Mouse (Mus musculus): ENCODE measurements around the gene Metap1d. TPM values are rescaled to one million over a fixed set of nuclear protein-coding genes. Genes with fewer than 3 reads are reported as not detected.

Metap1d gene
- total and polyA plus RNA-seq, 2 experiments, result 28.0 to 35.0 TPM

DNA sequence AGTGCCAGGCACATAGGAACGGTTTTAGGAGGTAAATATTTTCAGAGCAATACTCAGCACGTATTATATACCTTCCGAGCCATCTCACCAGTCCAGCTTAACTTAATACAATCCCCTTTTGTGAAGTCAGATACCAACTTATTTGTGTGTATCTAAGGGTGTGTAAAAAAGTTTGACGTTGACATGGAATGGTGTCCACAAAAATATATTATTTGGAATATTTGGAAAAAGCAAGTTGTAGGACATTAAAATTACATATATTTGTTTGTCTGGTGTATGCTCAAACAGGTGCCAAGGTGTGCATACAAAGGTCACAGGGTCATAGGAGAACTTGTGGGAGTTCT lies 813 bp downstream of the Metap1d start:
- 24% methylated on average over 4 of the region's 4 CpGs for WGBS
- DNase-seq (ENCODE audit: extremely low read depth, low read depth, low spot score), result no peak
- Histone ChIP-seq H3K9ac (ENCODE audit: low read depth, low read length) (no peak overlapping the region), H3K4me3 (ENCODE audit: insufficient read depth, low read depth, low read length) (no peak overlapping the region), H3K36me3 (ENCODE audit: control insufficient read depth, insufficient read depth, low read length) (no peaks in the 10 kb centered on the region), H3K27ac (replicated peaks; ENCODE audit: insufficient read depth, low read depth, low read length) (no peak overlapping the region), H3K4me1 (ENCODE audit: control insufficient read depth, insufficient read depth, low read length) (no peaks in the 10 kb centered on the region), H3K79me2 (ENCODE audit: control insufficient read depth, insufficient read depth, low read length) (no peaks in the 10 kb centered on the region; the same call in 1 of the 2 replicates), H3K27me3 (ENCODE audit: control insufficient read depth, insufficient read depth, low read length) (no peaks in the 10 kb centered on the region)
- TF ChIP-seq CTCF (IDR thresholded peaks at IDR 0.05; ENCODE audit: low read depth, low read length) (no peak), POLR2A (IDR thresholded peaks at IDR 0.05; ENCODE audit: extremely low read depth, insufficient read depth, low read length) (no peak)

DNA sequence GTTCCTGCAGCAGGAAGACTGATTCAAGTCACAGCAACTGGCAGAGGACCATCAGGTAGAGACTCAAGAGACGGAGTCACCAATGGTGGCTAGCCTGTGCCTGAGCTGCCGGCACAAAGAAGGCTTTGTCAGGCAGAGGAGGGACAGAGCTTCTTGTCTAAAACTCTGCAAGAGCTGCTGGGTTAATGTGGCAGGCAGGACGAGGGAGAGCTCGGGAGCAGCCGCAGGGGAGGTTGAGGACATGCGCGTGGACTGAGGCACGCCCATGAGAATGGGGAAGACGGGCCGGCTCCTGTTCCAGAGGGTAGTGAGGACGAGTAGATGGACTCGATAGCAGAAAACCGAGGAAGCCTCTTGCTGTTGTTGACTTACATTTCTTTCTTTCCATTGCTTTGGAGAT lies 5.5 kb downstream of the Metap1d start:
- Histone ChIP-seq H3K4me3 (ENCODE audit: insufficient read depth, low read depth, low read length) (no peak overlapping the region), H3K27ac (replicated peaks; ENCODE audit: insufficient read depth, low read depth, low read length) (no peak overlapping the region), H3K79me2 (ENCODE audit: control insufficient read depth, insufficient read depth, low read length) (peaks cover 7% of the 10 kb centered on the region; the same call in 1 of the 2 replicates), H3K27me3 (ENCODE audit: control insufficient read depth, insufficient read depth, low read length) (no peaks in the 10 kb centered on the region), H3K4me1 (ENCODE audit: control insufficient read depth, insufficient read depth, low read length) (no peaks in the 10 kb centered on the region), H3K9ac (ENCODE audit: low read depth, low read length) (no peak overlapping the region), H3K36me3 (ENCODE audit: control insufficient read depth, insufficient read depth, low read length) (no peaks in the 10 kb centered on the region)
- 90% methylated on average over 13 of the region's 13 CpGs for WGBS
- no peak for DNase-seq (ENCODE audit: extremely low read depth, low read depth, low spot score)
- TF ChIP-seq CTCF (IDR thresholded peaks at IDR 0.05; ENCODE audit: low read depth, low read length), result no peak

DNA sequence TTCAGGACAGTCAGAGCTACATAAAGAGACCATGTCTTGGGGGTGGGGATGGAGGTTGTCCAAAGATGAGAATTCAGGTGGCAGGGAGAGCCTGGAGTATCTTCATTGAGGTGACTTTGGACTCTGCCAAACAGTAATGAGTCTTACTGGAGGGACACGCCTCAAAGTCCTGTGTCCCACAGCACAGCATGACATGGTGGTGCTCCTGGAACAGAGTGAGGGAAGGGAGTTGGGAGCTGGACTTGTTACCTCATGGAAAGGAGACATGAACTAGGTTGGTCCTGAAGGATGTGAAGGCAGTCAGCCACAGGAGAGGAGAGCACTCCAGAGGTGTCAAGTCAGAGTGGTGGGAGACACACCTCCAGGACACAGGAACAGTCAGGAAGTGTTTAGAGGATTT lies 6.6 kb downstream of the Metap1d start:
- no peak for DNase-seq (ENCODE audit: extremely low read depth, low read depth, low spot score)
- TF ChIP-seq POLR2A (IDR thresholded peaks at IDR 0.05; ENCODE audit: extremely low read depth, insufficient read depth, low read length), result no peak
- TF ChIP-seq CTCF (IDR thresholded peaks at IDR 0.05; ENCODE audit: low read depth, low read length), result no peak
- H3K9ac ChIP-seq (ENCODE audit: low read depth, low read length), result no peak overlapping the region
- H3K4me1 ChIP-seq (ENCODE audit: control insufficient read depth, insufficient read depth, low read length), result no peaks in the 10 kb centered on the region
- no peaks in the 10 kb centered on the region for H3K27me3 ChIP-seq (ENCODE audit: control insufficient read depth, insufficient read depth, low read length)
- no peak overlapping the region for H3K4me3 ChIP-seq (ENCODE audit: insufficient read depth, low read depth, low read length)
- no peak overlapping the region for H3K27ac ChIP-seq (replicated peaks; ENCODE audit: insufficient read depth, low read depth, low read length)
- no peaks in the 10 kb centered on the region for H3K36me3 ChIP-seq (ENCODE audit: control insufficient read depth, insufficient read depth, low read length)
- peaks cover 7% of the 10 kb centered on the region; the same call in 1 of the 2 replicates for H3K79me2 ChIP-seq (ENCODE audit: control insufficient read depth, insufficient read depth, low read length)
- 94% methylated on average over 1 of the region's 1 CpGs for WGBS

DNA sequence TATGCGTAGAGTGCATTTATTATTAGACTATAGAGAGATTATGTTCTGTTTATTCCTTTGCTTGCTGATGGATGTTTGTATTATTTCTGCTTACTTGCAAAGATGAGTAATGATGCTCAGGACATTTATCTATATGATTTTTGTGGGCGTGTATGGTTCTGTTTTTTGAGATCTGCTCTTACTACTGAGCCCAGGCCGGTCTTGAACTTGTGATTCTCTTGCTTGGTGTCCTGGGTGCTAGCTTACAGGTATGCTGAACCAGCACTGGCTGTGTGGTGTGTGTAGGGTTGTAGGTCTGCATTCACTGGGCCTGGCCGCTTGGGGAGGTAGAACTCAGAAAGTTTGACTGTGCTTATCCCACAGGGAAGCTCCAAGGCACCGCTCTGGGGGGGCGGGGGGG lies 8.1 kb downstream of the Metap1d start:
- DNase-seq (ENCODE audit: extremely low read depth, low read depth, low spot score), result no peak
- Histone ChIP-seq H3K27ac (replicated peaks; ENCODE audit: insufficient read depth, low read depth, low read length) (no peak overlapping the region), H3K36me3 (ENCODE audit: control insufficient read depth, insufficient read depth, low read length) (no peaks in the 10 kb centered on the region), H3K79me2 (ENCODE audit: control insufficient read depth, insufficient read depth, low read length) (peaks cover 7% of the 10 kb centered on the region; the same call in 1 of the 2 replicates), H3K9ac (ENCODE audit: low read depth, low read length) (no peak overlapping the region), H3K27me3 (ENCODE audit: control insufficient read depth, insufficient read depth, low read length) (no peaks in the 10 kb centered on the region), H3K4me3 (ENCODE audit: insufficient read depth, low read depth, low read length) (no peak overlapping the region), H3K4me1 (ENCODE audit: control insufficient read depth, insufficient read depth, low read length) (0 out of 2 replicates have a peak, but pooled peaks cover 1% of the 10 kb centered on the region)
- no peak for TF ChIP-seq POLR2A (IDR thresholded peaks at IDR 0.05; ENCODE audit: extremely low read depth, insufficient read depth, low read length)
- TF ChIP-seq CTCF (IDR thresholded peaks at IDR 0.05; ENCODE audit: low read depth, low read length), result no peak
- WGBS, result 88% methylated on average over 6 of the region's 6 CpGs

DNA sequence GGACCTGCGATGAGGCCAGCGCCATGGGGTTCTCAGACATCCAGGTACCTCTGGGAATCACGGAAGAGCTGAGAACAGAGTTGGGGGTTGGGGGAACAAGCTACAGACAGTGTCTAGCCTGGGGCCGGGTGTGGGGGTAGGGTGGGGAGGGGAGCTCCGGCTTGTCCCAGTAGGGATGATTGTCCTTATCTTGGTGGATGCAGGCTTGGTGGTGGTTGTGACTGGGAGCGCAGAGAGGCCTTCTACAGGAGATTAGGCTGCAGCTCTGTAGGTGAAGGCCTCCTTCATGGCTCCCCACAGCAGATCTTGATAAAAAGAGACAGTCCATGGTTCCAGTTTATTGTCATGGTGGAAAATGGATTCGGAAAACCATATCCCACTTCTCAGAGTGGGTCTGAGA lies 8.5 kb downstream of the Metap1d start:
- no peak overlapping the region for H3K9ac ChIP-seq (ENCODE audit: low read depth, low read length)
- H3K79me2 ChIP-seq (ENCODE audit: control insufficient read depth, insufficient read depth, low read length), result peaks cover 7% of the 10 kb centered on the region; the same call in 1 of the 2 replicates
- WGBS, result 81% methylated on average over 7 of the region's 7 CpGs
- 0 out of 2 replicates have a peak, but pooled peaks cover 2% of the 10 kb centered on the region for H3K4me1 ChIP-seq (ENCODE audit: control insufficient read depth, insufficient read depth, low read length)
- no peak for DNase-seq (ENCODE audit: extremely low read depth, low read depth, low spot score)
- no peaks in the 10 kb centered on the region for H3K27me3 ChIP-seq (ENCODE audit: control insufficient read depth, insufficient read depth, low read length)
- TF ChIP-seq CTCF (IDR thresholded peaks at IDR 0.05; ENCODE audit: low read depth, low read length) (no peak), POLR2A (IDR thresholded peaks at IDR 0.05; ENCODE audit: extremely low read depth, insufficient read depth, low read length) (no peak)
- H3K27ac ChIP-seq (replicated peaks; ENCODE audit: insufficient read depth, low read depth, low read length), result no peak overlapping the region
- no peak overlapping the region for H3K4me3 ChIP-seq (ENCODE audit: insufficient read depth, low read depth, low read length)
- H3K36me3 ChIP-seq (ENCODE audit: control insufficient read depth, insufficient read depth, low read length), result no peaks in the 10 kb centered on the region

DNA sequence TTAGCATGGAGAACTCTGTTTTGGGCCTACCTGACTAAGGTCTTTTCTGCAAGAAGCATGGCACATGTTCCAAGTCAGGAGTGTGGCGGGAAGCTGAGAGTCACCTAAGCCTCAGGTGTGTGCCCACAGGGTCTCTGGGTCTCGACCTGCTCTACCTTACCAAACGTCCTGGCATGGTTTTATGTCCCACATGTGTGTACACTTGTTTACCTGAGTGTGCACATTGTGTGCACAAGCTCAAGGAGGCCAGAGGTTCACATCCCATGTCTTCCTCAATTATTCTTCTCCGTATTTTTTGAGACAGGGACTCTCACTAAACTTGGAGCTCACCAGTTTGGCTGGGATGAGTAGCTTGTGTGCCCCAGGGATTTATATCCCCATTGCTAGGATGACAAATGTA lies 9.0 kb downstream of the Metap1d start:
- Histone ChIP-seq H3K36me3 (ENCODE audit: control insufficient read depth, insufficient read depth, low read length) (no peaks in the 10 kb centered on the region), H3K9ac (ENCODE audit: low read depth, low read length) (no peak overlapping the region), H3K4me1 (ENCODE audit: control insufficient read depth, insufficient read depth, low read length) (peaks cover 2% of the 10 kb centered on the region), H3K27me3 (ENCODE audit: control insufficient read depth, insufficient read depth, low read length) (no peaks in the 10 kb centered on the region), H3K4me3 (ENCODE audit: insufficient read depth, low read depth, low read length) (no peak overlapping the region), H3K27ac (replicated peaks; ENCODE audit: insufficient read depth, low read depth, low read length) (no peak overlapping the region), H3K79me2 (ENCODE audit: control insufficient read depth, insufficient read depth, low read length) (peaks cover 7% of the 10 kb centered on the region; the same call in 1 of the 2 replicates)
- WGBS, result 85% methylated on average over 4 of the region's 4 CpGs
- TF ChIP-seq POLR2A (IDR thresholded peaks at IDR 0.05; ENCODE audit: extremely low read depth, insufficient read depth, low read length), result no peak
- TF ChIP-seq CTCF (IDR thresholded peaks at IDR 0.05; ENCODE audit: low read depth, low read length), result no peak
- DNase-seq (ENCODE audit: extremely low read depth, low read depth, low spot score), result no peak

Measured in liver, adult 2 months (tissue).